Mouse (Mus musculus) liver, embryonic 14.5 days (tissue): Measurements from ENCODE around the gene D630036H23Rik. TPM values are rescaled to one million over a fixed set of nuclear protein-coding genes. Genes with fewer than 3 reads are reported as not detected.
"Not testable (repeated sequence)": the region's sequence is repeated elsewhere in the genome, so short reads cannot be mapped to it uniquely, and the experiment has no call there.

Experiments
- ATAC-seq: fragments of 200-750 bp; cut with Nextera tagmentation; 2 replicates; pipeline ENCODE4 v1.8.0; 2017; ENCODE audit warnings: moderate number of reproducible peaks, mild to moderate bottlenecking, moderate library complexity; ENCODE audit not compliant: insufficient read depth
- DNase-seq, 3 experiments: peaks; one replicate each; pipeline ENCODE4 v3.0.0-alpha.2; 2012 to 2013; ENCODE audit warnings: low read depth in 3 of 3, low spot score in 3 of 3
- H3K27ac ChIP-seq: fragments of 300-500 bp; sonication (generic); 2 replicates; pipeline ENCODE4 v1.5.1; 2014; ENCODE audit warnings: moderate library complexity, mild to moderate bottlenecking, control low read depth, inconsistent platforms
- H3K27me3 ChIP-seq: fragments of 300-500 bp; sonication (generic); 2 replicates; pipeline ENCODE4 v1.6.1; 2014; ENCODE audit warnings: mild to moderate bottlenecking, low read length, moderate library complexity; ENCODE audit not compliant: control insufficient read depth, insufficient read depth
- H3K36me3 ChIP-seq: fragments of 300-500 bp; sonication (generic); replicated peaks from 2 replicates; pipeline ENCODE4 v1.6.1; 2014; ENCODE audit warnings: low read depth; ENCODE audit not compliant: control insufficient read depth, insufficient read depth
- H3K4me1 ChIP-seq, 2 experiments: fragments of 200-500 bp in 1 of 2; fragments of 300-500 bp in 1 of 2; sonication (generic) in 1 of 2; replicated peaks; 2 replicates each; pipeline ENCODE4 v1.6.1; 2012 to 2014; ENCODE audit warnings: antibody characterized with exemption in 1 of 2, inconsistent platforms in 1 of 2, low read length in 1 of 2; ENCODE audit not compliant: control insufficient read depth in 2 of 2, insufficient read depth in 2 of 2
- H3K4me2 ChIP-seq: fragments of 300-500 bp; sonication (generic); 2 replicates; pipeline ENCODE4 v1.6.1; 2014; ENCODE audit warnings: low read depth, mild to moderate bottlenecking, control low read depth, moderate library complexity
- H3K4me3 ChIP-seq, 2 experiments: fragments of 200-500 bp in 1 of 2; fragments of 300-500 bp in 1 of 2; sonication (generic) in 1 of 2; 2 replicates each; pipeline ENCODE4 v1.5.1; 2012 to 2014; ENCODE audit warnings: low read depth in 2 of 2, low read length in 2 of 2, mild to moderate bottlenecking in 2 of 2, control low read depth in 1 of 2, inconsistent platforms in 1 of 2, moderate library complexity in 1 of 2; ENCODE audit not compliant: insufficient read depth in 1 of 2
- H3K9ac ChIP-seq: fragments of 300-500 bp; sonication (generic); replicated peaks from 2 replicates; pipeline ENCODE4 v1.6.1; 2014; ENCODE audit warnings: mild to moderate bottlenecking, control low read depth, moderate library complexity
- H3K9me3 ChIP-seq: fragments of 300-500 bp; sonication (generic); 2 replicates; pipeline ENCODE4 v1.6.1; 2016; ENCODE audit warnings: low read length, mixed read lengths; ENCODE audit not compliant: control insufficient read depth
- CTCF ChIP-seq: IDR thresholded peaks from 2 replicates; pipeline ENCODE4 v1.5.1; 2016; ENCODE audit warnings: antibody characterized with exemption, low read depth, control low read depth
- EP300 ChIP-seq: IDR thresholded peaks from 2 replicates; pipeline ENCODE4 v1.6.1; 2016; ENCODE audit warnings: antibody characterized with exemption, low read depth
- WGBS: fragments of 180-500 bp; shearing (Covaris S2); extraction: QIAGEN DNeasy Blood & Tissue Kit; methylation state at CpG from one replicate; pipeline ENCODE4 v1.1.7; 2014; ENCODE audit not compliant: insufficient replicate concordance; 5-methylcytosine and 5-hydroxymethylcytosine counted together
- polyA plus RNA-seq, 2 experiments: library from polyadenylated mRNA; depleted of rRNA in 1 of 2; stranded (reverse) in 1 of 2; unstranded in 1 of 2; fragments of >200 nt; fragmentation: Nextera tagmentation in 1 of 2; extraction: Ambion mirVana in 1 of 2; gene quantifications; 2 replicates each; pipeline versions ENCODE4 v1.2.1 to v1.2.3; 2012 to 2014

Gene D630036H23Rik
- polyA plus RNA-seq, 2 experiments: 0.08 to 0.24 TPM

DNA sequence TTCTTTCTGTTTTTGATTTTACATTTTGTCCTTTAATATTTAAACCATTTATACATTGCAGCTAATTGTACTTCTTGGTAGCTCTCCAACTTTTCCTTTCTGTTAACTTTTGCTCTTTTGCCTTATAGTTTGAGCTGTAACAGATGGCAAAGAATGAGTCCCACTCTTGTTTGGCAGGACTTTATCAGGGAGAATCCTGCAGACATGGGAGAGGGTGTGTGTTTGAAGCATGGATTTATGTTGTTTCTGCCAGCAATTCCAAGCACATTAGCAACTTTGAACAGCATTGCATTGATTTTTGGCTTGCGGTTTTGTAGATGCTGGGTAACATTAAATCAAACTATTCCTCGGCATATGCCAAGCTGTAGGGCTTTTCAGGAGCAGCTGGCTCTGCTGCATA is 13.1 kb upstream of the D630036H23Rik start:
- ATAC-seq: no peak
- WGBS: 69% methylated on average over 2 of the region's 2 CpGs
- H3K27me3 ChIP-seq: no peaks in the 10 kb centered on the region
- H3K36me3 ChIP-seq: no peaks in the 10 kb centered on the region
- no peak overlapping the region for H3K4me2 ChIP-seq
- no peaks in the 10 kb centered on the region for H3K4me1 ChIP-seq
- H3K4me3 ChIP-seq: no peak overlapping the region
- no peaks in the 10 kb centered on the region for H3K9me3 ChIP-seq
- DNase-seq: no peak
- no peak overlapping the region for H3K27ac ChIP-seq
- TF ChIP-seq CTCF (no peak), EP300 (no peak)
- no peak overlapping the region for H3K9ac ChIP-seq

DNA sequence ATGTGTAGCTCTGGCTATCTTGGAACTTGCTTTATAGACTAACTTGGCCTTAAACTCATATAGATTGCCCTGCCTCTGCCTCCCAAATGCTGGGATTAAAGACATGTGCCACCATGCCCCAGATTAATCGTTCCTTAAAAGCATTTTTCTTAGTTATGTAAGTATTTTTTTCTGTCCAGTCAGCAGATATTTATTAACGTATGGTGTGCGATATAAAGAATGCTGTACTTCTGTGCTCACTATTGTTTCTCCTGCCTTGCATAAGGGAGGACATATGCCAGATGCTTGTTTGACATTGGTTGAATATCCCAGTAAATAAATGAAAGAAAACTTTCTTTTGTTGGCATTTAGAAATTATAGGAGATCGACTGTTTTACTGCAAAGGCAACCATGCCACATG is 5.0 kb upstream of the D630036H23Rik start:
- no peak overlapping the region for H3K4me2 ChIP-seq
- WGBS: 64% methylated on average over 4 of the region's 4 CpGs
- peaks cover 0 to 3% of the 10 kb centered on the region in 2 experiments; a peak in 1 of 4 replicates for H3K4me1 ChIP-seq
- DNase-seq (no peak), ATAC-seq (no peak)
- H3K9me3 ChIP-seq: no peaks in the 10 kb centered on the region
- no peak overlapping the region for H3K9ac ChIP-seq
- no peak overlapping the region for H3K4me3 ChIP-seq
- no peak overlapping the region for H3K27ac ChIP-seq
- H3K36me3 ChIP-seq: no peaks in the 10 kb centered on the region
- TF ChIP-seq EP300 (no peak), CTCF (no peak)
- H3K27me3 ChIP-seq: no peaks in the 10 kb centered on the region

- Histone ChIP-seq H3K9ac (no peak overlapping the region), H3K36me3 (no peaks in the 10 kb centered on the region), H3K4me1 (peaks cover 0 to 5% of the 10 kb centered on the region in 2 experiments; a peak in 2 of 4 replicates), H3K4me2 (no peak overlapping the region), H3K27ac (no peak overlapping the region), H3K9me3 (no peaks in the 10 kb centered on the region), H3K27me3 (no peaks in the 10 kb centered on the region), H3K4me3 (no peak overlapping the region)
- ATAC-seq (no peak), DNase-seq (no peak)
- TF ChIP-seq EP300 (no peak), CTCF (no peak)
- WGBS: 59% methylated on average over 6 of the region's 6 CpGs
Measured at GRCm38 (mm10) chr12:36385386-36385785, 3.4 kb upstream of the D630036H23Rik start.

- DNase-seq: no peak
- Histone ChIP-seq H3K4me3 (no peak overlapping the region; a peak in 1 of 4 replicates), H3K36me3 (no peaks in the 10 kb centered on the region), H3K4me2 (peak overlapping the region; percentile 77), H3K27ac (no peak overlapping the region), H3K27me3 (no peaks in the 10 kb centered on the region), H3K9ac (no peak overlapping the region), H3K9me3 (no peaks in the 10 kb centered on the region), H3K4me1 (peaks cover 0 to 5% of the 10 kb centered on the region in 2 experiments; a peak in 2 of 4 replicates)
- no peak for ATAC-seq
- TF ChIP-seq EP300: no peak
- no peak for TF ChIP-seq CTCF
- 58% methylated on average over 5 of the region's 5 CpGs for WGBS
Measured at GRCm38 (mm10) chr12:36380806-36381205, 1.2 kb downstream of the D630036H23Rik start.

- Histone ChIP-seq H3K27me3 (no peaks in the 10 kb centered on the region), H3K4me2 (no peak overlapping the region), H3K4me3 (no peak overlapping the region), H3K9me3 (no peaks in the 10 kb centered on the region), H3K9ac (no peak overlapping the region), H3K27ac (no peak overlapping the region), H3K4me1 (peaks cover 0 to 5% of the 10 kb centered on the region in 2 experiments; a peak in 2 of 4 replicates), H3K36me3 (no peaks in the 10 kb centered on the region)
- no peak for TF ChIP-seq CTCF
- TF ChIP-seq EP300: no peak
- DNase-seq (no peak), ATAC-seq (no peak)
- WGBS: 34% methylated on average over 3 of the region's 3 CpGs
Measured at GRCm38 (mm10) chr12:36380254-36380653, 1.7 kb downstream of the D630036H23Rik start.

DNA sequence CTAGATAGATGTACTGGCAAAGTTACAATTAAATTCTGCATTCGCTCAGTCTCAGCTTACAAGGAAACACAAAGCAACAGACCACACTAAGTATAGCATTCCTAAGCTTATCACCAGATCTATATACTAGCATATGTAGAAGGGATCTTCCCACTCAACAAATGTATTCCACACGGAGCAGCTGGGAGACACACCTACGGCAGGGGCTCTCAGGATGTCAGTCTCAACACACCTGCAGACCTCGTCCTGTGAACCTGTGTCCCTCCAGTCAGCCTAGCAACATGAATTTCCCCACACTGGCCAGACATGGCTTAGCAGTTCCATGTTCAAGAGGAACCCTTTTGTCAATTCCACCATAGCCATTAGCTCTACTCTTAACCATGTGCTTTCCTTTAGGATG is 5.6 kb downstream of the D630036H23Rik start:
- H3K36me3 ChIP-seq, H3K4me1 ChIP-seq, H3K4me3 ChIP-seq, H3K4me2 ChIP-seq, H3K27ac ChIP-seq, H3K9me3 ChIP-seq, H3K9ac ChIP-seq, H3K27me3 ChIP-seq, DNase-seq, ATAC-seq: not testable (repeated sequence)
- 65% methylated on average over 3 of the region's 4 CpGs for WGBS
